Mouse (Mus musculus) C2C12 (cell line): ENCODE results near the gene Irx6.

Experiments
- CTCF ChIP-seq: IDR thresholded peaks from one replicate; pipeline ENCODE4 v1.5.1; 2011; ENCODE audit not compliant: control insufficient read depth, insufficient read depth, insufficient read length
- MAX ChIP-seq: IDR thresholded peaks from one replicate; pipeline ENCODE4 v1.6.1; 2011; ENCODE audit warnings: mild to moderate bottlenecking, control low read depth
- MYOD1 ChIP-seq: IDR thresholded peaks from one replicate; pipeline ENCODE4 v1.6.1; 2011; ENCODE audit warnings: low read depth; ENCODE audit not compliant: control insufficient read depth, insufficient read length
- MYOG ChIP-seq: IDR thresholded peaks from one replicate; pipeline ENCODE4 v1.6.1; 2011; ENCODE audit not compliant: control insufficient read depth, insufficient read length; ENCODE audit errors: extremely low read depth
- USF1 ChIP-seq: IDR thresholded peaks from one replicate; pipeline ENCODE4 v1.6.1; 2011; ENCODE audit warnings: low read depth, mild to moderate bottlenecking, control low read depth, moderate library complexity

DNA sequence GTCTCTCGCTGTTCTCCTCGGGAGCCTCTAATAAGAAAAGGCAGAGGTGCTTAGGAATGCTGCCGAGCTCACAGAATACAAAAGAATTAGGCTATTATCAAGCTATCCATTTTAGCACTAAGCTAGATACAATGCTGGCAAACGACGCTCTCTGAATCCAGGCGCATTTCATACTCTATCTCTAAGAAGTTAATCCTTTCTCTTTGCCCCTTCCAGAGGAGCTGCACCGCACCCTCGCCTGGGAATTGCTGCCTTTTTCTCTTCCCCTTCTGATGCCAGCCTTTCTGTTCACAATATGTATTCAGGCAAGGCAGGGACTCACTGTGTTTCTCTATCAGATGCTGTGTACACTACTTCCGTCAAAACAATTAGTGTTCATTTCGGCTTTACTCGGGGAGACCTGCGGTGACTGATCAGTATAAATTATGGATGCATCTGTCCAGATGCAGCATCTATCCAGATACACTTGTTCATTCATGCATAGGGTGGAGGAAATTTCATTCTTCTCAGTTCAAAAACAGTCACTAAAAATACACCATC is 3.4 kb upstream of the Irx6 start:
- TF ChIP-seq CTCF (no peak), MAX (no peak), MYOG (no peak), USF1 (no peak), MYOD1 (no peak)
